Mouse (Mus musculus) kidney, adult 2 months (tissue): ENCODE data around the gene Dusp18.

Experiments
- CTCF ChIP-seq: fragments of 200-500 bp; conservative IDR thresholded peaks from 2 replicates; pipeline ENCODE4 v1.5.1; 2011; ENCODE audit warnings: low read depth, mild to moderate bottlenecking, control low read depth, low read length, moderate library complexity, mixed read lengths; ENCODE audit not compliant: insufficient read depth, insufficient read length
- POLR2A ChIP-seq: fragments of 200-500 bp; IDR thresholded peaks from one replicate; pipeline ENCODE4 v1.6.1; 2011; ENCODE audit warnings: low read depth, low read length, control low read depth

- TF ChIP-seq CTCF (no peak), POLR2A (no peak)
Observed at GRCm38 (mm10) chr11:3904673-3905072, 9.6 kb downstream of the Dusp18 start.
